Mouse (Mus musculus): ENCODE data around the gene Dntt. TPM values are rescaled to one million over a fixed set of nuclear protein-coding genes. Genes with fewer than 3 reads are reported as not detected.

The Dntt gene
- total and polyA plus RNA-seq, 3 experiments = 0.12 TPM; not detected in 2

GRCm38 (mm10) chr19:41027024-41027423 is 2.1 kb upstream of the Dntt start:
- H3K79me2 ChIP-seq (replicated peaks; ENCODE audit: control insufficient read depth, insufficient read depth, low read length) = no peaks in the 10 kb centered on the region
- H3K4me3 ChIP-seq = no peak overlapping the region
- no peak overlapping the region for H3K27ac ChIP-seq
- WGBS = 82% methylated on average over 5 of the region's 5 CpGs
- H3K9ac ChIP-seq (ENCODE audit: low read depth, low read length) = no peak overlapping the region
- TF ChIP-seq POLR2A (IDR thresholded peaks at IDR 0.05; ENCODE audit: insufficient read depth, low read depth, low read length) (no peak), CTCF (IDR thresholded peaks at IDR 0.05) (no peak), EP300 (IDR thresholded peaks at IDR 0.05; ENCODE audit: insufficient read depth, low read depth, low read length) (no peak)
- intact Hi-C loops (cut with DNase I) = no loop called here
- no peaks in the 10 kb centered on the region for H3K36me3 ChIP-seq (ENCODE audit: control insufficient read depth, insufficient read depth, low read length)
- no peaks in the 10 kb centered on the region for H3K27me3 ChIP-seq (ENCODE audit: control insufficient read depth, insufficient read depth, low read length)
- H3K4me1 ChIP-seq (ENCODE audit: control insufficient read depth, insufficient read depth, low read length) = no peaks in the 10 kb centered on the region
- no peak for DNase-seq

GRCm38 (mm10) chr19:41027601-41028000 is 1.5 kb upstream of the Dntt start:
- H3K27me3 ChIP-seq (ENCODE audit: control insufficient read depth, insufficient read depth, low read length) = no peaks in the 10 kb centered on the region
- no peak overlapping the region for H3K9ac ChIP-seq (ENCODE audit: low read depth, low read length)
- no peak for DNase-seq
- no peak for TF ChIP-seq POLR2A (IDR thresholded peaks at IDR 0.05; ENCODE audit: insufficient read depth, low read depth, low read length)
- TF ChIP-seq EP300 (IDR thresholded peaks at IDR 0.05; ENCODE audit: insufficient read depth, low read depth, low read length) = no peak
- TF ChIP-seq CTCF (IDR thresholded peaks at IDR 0.05) = no peak
- WGBS = 89% methylated on average over 9 of the region's 9 CpGs
- intact Hi-C loops (cut with DNase I) = no loop called here
- no peaks in the 10 kb centered on the region for H3K36me3 ChIP-seq (ENCODE audit: control insufficient read depth, insufficient read depth, low read length)
- no peak overlapping the region for H3K27ac ChIP-seq
- H3K79me2 ChIP-seq (replicated peaks; ENCODE audit: control insufficient read depth, insufficient read depth, low read length) = no peaks in the 10 kb centered on the region
- H3K4me3 ChIP-seq = no peak overlapping the region
- H3K4me1 ChIP-seq (ENCODE audit: control insufficient read depth, insufficient read depth, low read length) = no peaks in the 10 kb centered on the region

GRCm38 (mm10) chr19:41030161-41030560 is 1.1 kb downstream of the Dntt start:
- DNase-seq = no peak
- no peak for TF ChIP-seq POLR2A (IDR thresholded peaks at IDR 0.05; ENCODE audit: insufficient read depth, low read depth, low read length)
- no peak for TF ChIP-seq EP300 (IDR thresholded peaks at IDR 0.05; ENCODE audit: insufficient read depth, low read depth, low read length)
- no peak for TF ChIP-seq CTCF (IDR thresholded peaks at IDR 0.05)
- H3K27me3 ChIP-seq (ENCODE audit: control insufficient read depth, insufficient read depth, low read length) = no peaks in the 10 kb centered on the region
- no peaks in the 10 kb centered on the region for H3K36me3 ChIP-seq (ENCODE audit: control insufficient read depth, insufficient read depth, low read length)
- H3K27ac ChIP-seq = no peak overlapping the region
- intact Hi-C loops (cut with DNase I) = no loop called here
- no peak overlapping the region for H3K4me3 ChIP-seq
- WGBS = 71% methylated on average over 6 of the region's 6 CpGs
- H3K9ac ChIP-seq (ENCODE audit: low read depth, low read length) = no peak overlapping the region
- no peaks in the 10 kb centered on the region for H3K79me2 ChIP-seq (replicated peaks; ENCODE audit: control insufficient read depth, insufficient read depth, low read length)
- H3K4me1 ChIP-seq (ENCODE audit: control insufficient read depth, insufficient read depth, low read length) = no peaks in the 10 kb centered on the region

- H3K27me3 ChIP-seq (ENCODE audit: control insufficient read depth, insufficient read depth, low read length) = no peaks in the 10 kb centered on the region
- H3K36me3 ChIP-seq (ENCODE audit: control insufficient read depth, insufficient read depth, low read length) = no peaks in the 10 kb centered on the region
- H3K9ac ChIP-seq (ENCODE audit: low read depth, low read length) = no peak overlapping the region
- no peaks in the 10 kb centered on the region for H3K79me2 ChIP-seq (replicated peaks; ENCODE audit: control insufficient read depth, insufficient read depth, low read length)
- intact Hi-C loops (cut with DNase I) = no loop called here
- H3K4me1 ChIP-seq (ENCODE audit: control insufficient read depth, insufficient read depth, low read length) = no peaks in the 10 kb centered on the region
- no peak overlapping the region for H3K4me3 ChIP-seq
- WGBS = 31% methylated on average over 11 of the region's 11 CpGs
- no peak for DNase-seq
- H3K27ac ChIP-seq = no peak overlapping the region
- TF ChIP-seq EP300 (IDR thresholded peaks at IDR 0.05; ENCODE audit: insufficient read depth, low read depth, low read length) (no peak), CTCF (IDR thresholded peaks at IDR 0.05) (no peak), POLR2A (IDR thresholded peaks at IDR 0.05; ENCODE audit: insufficient read depth, low read depth, low read length) (no peak)
Observed at GRCm38 (mm10) chr19:41031009-41031408, 1.9 kb downstream of the Dntt start.

GRCm38 (mm10) chr19:41031869-41032268 is 2.8 kb downstream of the Dntt start:
- Histone ChIP-seq H3K4me1 (ENCODE audit: control insufficient read depth, insufficient read depth, low read length) (no peaks in the 10 kb centered on the region), H3K9ac (ENCODE audit: low read depth, low read length) (no peak overlapping the region), H3K27ac (no peak overlapping the region), H3K36me3 (ENCODE audit: control insufficient read depth, insufficient read depth, low read length) (no peaks in the 10 kb centered on the region), H3K79me2 (replicated peaks; ENCODE audit: control insufficient read depth, insufficient read depth, low read length) (no peaks in the 10 kb centered on the region), H3K27me3 (ENCODE audit: control insufficient read depth, insufficient read depth, low read length) (no peaks in the 10 kb centered on the region), H3K4me3 (no peak overlapping the region)
- TF ChIP-seq CTCF (IDR thresholded peaks at IDR 0.05) (no peak), POLR2A (IDR thresholded peaks at IDR 0.05; ENCODE audit: insufficient read depth, low read depth, low read length) (no peak), EP300 (IDR thresholded peaks at IDR 0.05; ENCODE audit: insufficient read depth, low read depth, low read length) (no peak)
- intact Hi-C loops (cut with DNase I) = no loop called here
- WGBS = 57% methylated on average over 6 of the region's 6 CpGs
- DNase-seq = no peak

GRCm38 (mm10) chr19:41035809-41036551 is 6.9 kb downstream of the Dntt start:
- no peak overlapping the region for H3K9ac ChIP-seq (ENCODE audit: low read depth, low read length)
- WGBS = 12% methylated on average over 4 of the region's 4 CpGs
- H3K27ac ChIP-seq = no peak overlapping the region
- TF ChIP-seq EP300 (IDR thresholded peaks at IDR 0.05; ENCODE audit: insufficient read depth, low read depth, low read length) (no peak), CTCF (IDR thresholded peaks at IDR 0.05) (no peak), POLR2A (IDR thresholded peaks at IDR 0.05; ENCODE audit: insufficient read depth, low read depth, low read length) (no peak)
- H3K79me2 ChIP-seq (replicated peaks; ENCODE audit: control insufficient read depth, insufficient read depth, low read length) = no peaks in the 10 kb centered on the region
- no peak for DNase-seq
- H3K4me1 ChIP-seq (ENCODE audit: control insufficient read depth, insufficient read depth, low read length) = no peaks in the 10 kb centered on the region
- H3K27me3 ChIP-seq (ENCODE audit: control insufficient read depth, insufficient read depth, low read length) = no peaks in the 10 kb centered on the region
- intact Hi-C loops (cut with DNase I) = no loop called here
- H3K4me3 ChIP-seq = no peak overlapping the region
- no peaks in the 10 kb centered on the region for H3K36me3 ChIP-seq (ENCODE audit: control insufficient read depth, insufficient read depth, low read length)
